Mouse (Mus musculus): ENCODE data around the gene Adap1.

Adap1 gene

GRCm38 (mm10) chr5:139288591-139288990 lies 36.8 kb downstream of the Adap1 start:
- no peak for ATAC-seq (ENCODE audit: insufficient number of reproducible peaks, low FRiP score, low TSS enrichment)

DNA sequence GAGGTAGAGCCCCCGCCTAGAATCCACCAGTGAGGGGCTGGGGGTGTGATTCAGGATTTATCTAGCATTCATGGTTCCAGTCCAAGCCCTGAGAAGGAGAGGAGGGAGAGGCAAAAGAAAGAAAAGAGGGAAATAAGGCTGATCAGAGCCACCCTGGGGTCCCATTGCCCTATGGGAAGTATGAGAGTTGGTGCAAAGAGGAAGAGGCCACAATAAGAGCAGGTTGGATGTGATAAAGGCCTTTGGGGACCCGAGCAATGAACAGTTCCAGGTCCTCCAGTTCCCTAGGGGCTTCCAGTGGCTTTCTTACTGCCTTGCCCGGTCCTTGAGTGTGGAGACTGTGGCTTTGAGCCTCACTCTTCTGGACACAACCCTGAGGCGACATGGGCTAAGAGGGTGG lies 37.6 kb downstream of the Adap1 start:
- ATAC-seq (ENCODE audit: insufficient number of reproducible peaks, low FRiP score, low TSS enrichment) = no peak

DNA sequence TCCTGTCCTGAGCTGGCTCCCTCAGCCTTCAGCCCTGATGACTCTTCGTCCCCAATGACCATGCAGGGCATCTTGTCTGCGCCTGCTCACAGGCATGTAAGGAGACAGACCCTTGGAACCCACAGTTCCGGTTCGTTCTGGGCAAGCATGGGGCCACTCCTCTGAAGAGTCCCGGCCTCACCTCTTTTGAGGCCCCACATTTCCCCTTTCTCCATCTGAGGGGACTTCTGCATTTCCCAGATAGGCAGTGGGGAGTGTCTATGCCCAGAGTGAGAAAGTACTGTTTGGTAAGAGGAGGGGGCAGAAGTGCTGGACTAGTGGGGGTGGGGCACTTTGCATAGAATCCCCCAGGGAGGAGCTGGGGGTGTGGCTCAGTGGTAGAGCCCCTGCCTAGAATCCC lies 38.3 kb downstream of the Adap1 start:
- ATAC-seq (ENCODE audit: insufficient number of reproducible peaks, low FRiP score, low TSS enrichment) = no peak

DNA sequence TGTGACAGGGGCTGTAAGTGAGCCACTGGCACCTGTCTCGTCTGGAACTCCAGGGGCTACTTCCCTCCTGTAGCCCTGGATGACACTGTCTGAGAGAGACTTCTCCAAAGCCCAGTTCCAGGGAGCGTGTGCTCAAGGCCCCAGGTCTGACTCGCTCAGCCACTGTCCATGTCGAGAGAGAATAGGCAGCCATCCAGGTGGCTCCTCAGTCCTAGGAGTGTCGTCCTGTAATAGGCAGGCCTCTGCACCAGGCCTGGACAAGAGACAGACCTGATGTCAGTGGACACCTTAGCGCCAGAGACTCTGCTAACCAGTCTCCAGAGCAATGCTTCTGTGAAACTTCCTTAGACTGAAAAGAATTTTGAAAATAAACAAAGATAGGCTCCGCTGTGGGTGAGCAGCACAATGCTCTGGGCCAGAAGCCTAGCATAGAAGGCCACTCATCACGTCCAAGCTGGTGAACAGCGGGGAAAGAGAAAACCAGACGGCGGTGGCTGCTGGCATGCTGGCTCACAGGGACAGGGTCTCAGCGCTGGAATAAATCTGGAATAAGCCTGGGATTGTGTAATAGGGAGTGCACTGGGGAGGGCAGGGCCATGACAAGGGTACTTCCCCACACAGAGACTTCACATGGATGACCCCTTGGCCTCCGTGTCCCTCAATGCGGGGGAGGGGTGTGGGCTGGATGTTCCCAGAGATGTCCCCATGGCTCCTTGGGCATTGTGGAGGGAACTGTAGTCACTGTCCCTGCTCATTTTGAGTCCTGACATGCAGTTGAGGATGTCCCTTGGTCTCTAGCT lies 39.1 kb downstream of the Adap1 start:
- no peak for ATAC-seq (ENCODE audit: insufficient number of reproducible peaks, low FRiP score, low TSS enrichment)

GRCm38 (mm10) chr5:139285383-139286067 lies 39.9 kb downstream of the Adap1 start:
- no peak for ATAC-seq (ENCODE audit: insufficient number of reproducible peaks, low FRiP score, low TSS enrichment)

DNA sequence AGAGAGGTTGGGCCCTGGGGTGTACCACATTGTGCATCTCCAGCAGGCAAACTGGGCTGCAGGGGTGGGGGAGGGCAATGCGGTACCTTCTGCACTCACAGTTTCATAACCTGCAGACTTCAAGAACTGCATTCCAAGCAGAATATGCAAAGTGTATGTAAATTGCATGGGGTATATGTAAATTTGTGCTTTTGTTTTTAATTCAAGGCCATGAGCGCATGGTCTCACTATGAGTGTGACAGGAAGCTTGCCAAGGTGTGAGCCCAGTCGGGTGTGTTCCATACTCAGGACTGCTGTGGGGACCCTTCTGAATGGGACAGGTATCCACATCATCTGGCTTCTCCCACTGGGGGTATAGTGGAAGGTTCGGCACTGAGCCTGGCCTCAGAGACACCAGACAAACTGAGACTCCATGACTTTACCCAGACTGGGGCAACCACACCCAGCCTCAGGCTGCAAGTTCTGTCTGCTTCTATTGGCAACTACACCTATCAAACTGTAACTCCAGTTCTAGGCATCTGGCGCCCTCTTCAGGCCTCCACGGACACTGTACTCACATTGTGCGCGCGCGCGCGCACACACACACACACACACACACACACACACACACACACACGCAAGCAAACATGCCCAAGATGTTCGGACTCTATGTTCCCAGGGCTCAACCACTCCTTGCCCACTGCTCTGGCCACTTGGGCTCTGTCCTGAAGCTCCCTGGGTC lies 41.8 kb downstream of the Adap1 start:
- ATAC-seq (ENCODE audit: insufficient number of reproducible peaks, low FRiP score, low TSS enrichment) = no peak

GRCm38 (mm10) chr5:139282191-139282590 lies 43.2 kb downstream of the Adap1 start:
- peak; percentile 69; the same call in 1 of the 2 replicates for ATAC-seq (ENCODE audit: insufficient number of reproducible peaks, low FRiP score, low TSS enrichment)

GRCm38 (mm10) chr5:139281373-139282112 lies 43.9 kb downstream of the Adap1 start:
- ATAC-seq (ENCODE audit: insufficient number of reproducible peaks, low FRiP score, low TSS enrichment) = no peak

GRCm38 (mm10) chr5:139277287-139277686 lies 48.1 kb downstream of the Adap1 start:
- no peak for ATAC-seq (ENCODE audit: insufficient number of reproducible peaks, low FRiP score, low TSS enrichment)

GRCm38 (mm10) chr5:139271994-139272554 lies 53.3 kb downstream of the Adap1 start:
- no peak for ATAC-seq (ENCODE audit: insufficient number of reproducible peaks, low FRiP score, low TSS enrichment)

DNA sequence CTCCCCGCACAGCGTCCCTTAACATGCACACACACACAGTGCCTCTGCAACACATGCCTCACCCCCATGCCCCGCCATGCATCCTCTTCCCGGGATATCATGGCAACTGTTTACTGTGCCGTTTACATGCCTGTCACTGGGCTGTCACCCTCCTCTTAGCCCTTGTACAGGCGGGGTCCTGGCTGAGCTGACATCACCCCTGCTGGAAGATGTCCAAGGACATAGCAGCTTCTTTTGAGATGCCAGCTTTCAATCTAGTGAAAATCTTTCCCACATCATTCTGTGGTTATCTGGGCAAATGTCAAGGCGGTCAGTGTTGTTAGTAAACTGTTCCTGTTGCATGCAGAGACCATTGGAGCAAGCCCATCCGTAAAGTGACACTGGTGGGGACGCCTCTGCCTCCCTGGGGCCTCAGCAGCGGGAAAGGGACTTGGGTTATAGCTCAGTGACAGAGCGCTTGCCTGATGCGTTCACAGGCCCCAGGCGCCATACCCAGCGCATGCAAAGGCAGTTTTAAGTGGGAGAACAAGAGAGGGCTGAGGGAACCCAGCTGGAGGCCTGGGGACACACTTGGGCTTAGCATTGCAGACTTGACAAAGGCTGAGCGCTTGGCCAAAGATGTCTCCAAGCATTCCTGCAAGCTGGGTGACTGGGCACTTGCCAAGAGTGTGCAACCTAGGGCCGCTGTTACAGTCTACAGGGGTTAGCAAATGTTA lies 54.5 kb downstream of the Adap1 start:
- ATAC-seq (ENCODE audit: insufficient number of reproducible peaks, low FRiP score, low TSS enrichment) = no peak

- no peak for ATAC-seq (ENCODE audit: insufficient number of reproducible peaks, low FRiP score, low TSS enrichment)
Observed at GRCm38 (mm10) chr5:139267661-139268060, 57.8 kb downstream of the Adap1 start.

DNA sequence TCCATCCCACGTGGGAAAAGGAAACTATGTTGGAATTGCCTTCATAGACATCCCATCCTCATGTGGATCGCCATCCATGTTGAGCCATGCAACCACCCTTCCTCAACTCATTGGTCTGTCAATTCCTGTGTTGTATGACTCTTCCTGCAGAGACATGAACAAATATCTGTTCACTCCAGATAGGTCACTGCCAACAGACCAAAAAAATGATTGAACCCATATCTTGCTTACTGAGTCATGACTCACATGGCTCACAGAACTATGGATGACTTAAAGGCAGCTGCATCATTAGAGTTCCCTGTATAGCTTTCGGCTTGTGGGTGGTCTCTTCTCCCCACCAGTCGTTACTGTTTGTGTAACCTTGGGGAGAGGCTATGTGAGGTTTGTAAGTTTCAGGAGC lies 64.0 kb downstream of the Adap1 start:
- no peak for ATAC-seq (ENCODE audit: insufficient number of reproducible peaks, low FRiP score, low TSS enrichment)

DNA sequence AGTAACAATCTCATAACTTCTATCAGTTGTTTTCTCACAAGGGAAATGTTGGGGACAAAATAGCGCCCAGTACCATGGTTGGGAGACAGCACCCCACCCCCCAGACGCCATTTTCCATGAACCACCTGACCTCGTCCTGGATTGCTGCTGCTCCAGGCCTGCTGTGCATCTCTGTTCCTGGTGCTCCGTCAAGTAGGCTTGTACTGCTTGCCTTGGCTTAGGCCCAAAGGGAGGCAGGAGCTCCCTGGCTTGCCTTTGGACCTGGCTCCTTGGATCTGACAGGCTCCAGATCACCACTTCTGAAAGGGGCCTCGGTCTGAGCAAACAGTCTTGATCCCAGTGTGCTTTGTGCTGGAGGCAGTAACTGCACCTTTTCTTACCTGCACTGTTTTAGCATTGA lies 65.6 kb downstream of the Adap1 start:
- no peak for ATAC-seq (ENCODE audit: insufficient number of reproducible peaks, low FRiP score, low TSS enrichment)

GRCm38 (mm10) chr5:139258371-139259035 lies 66.9 kb downstream of the Adap1 start:
- ATAC-seq (ENCODE audit: insufficient number of reproducible peaks, low FRiP score, low TSS enrichment) = no peak

DNA sequence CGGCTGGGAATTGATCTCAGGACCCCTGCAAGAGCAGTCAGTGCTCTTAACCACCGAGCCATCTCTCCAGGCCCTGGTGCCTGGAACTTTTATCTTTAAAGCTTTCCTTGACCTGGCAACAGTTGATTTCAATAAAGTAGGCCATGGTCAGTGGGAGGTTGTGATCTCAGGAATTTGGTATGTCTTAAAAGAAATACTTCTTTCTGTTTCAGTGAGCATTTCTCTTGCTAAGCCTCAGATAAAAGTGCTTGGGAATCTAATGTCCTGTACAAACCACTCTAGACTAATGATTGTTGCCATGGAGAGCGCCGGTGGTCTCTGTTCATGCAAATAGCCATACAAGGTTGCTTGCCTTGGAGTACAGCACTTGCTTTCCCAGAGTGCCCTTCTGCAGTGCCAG lies 67.6 kb downstream of the Adap1 start:
- no peak for ATAC-seq (ENCODE audit: insufficient number of reproducible peaks, low FRiP score, low TSS enrichment)

DNA sequence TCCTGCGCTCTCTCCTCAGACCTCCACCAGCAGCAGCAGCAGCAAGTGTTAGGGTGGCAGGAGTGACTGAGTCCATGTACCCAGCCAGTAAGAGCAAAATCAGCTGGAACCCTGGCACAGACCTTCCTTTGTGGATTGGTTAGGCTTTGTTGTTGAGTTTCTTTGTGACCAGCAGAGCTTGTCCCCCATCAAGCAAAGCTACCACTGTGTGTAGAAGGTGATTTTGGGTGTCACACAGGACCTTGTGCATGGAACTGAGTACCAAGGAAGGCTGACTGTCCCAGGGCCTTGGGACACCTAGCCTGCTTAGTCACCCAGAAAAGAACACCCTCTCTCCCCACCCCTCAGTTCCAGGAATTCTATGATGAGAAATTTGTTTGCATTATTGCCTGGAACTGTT lies 68.2 kb downstream of the Adap1 start:
- no peak for ATAC-seq (ENCODE audit: insufficient number of reproducible peaks, low FRiP score, low TSS enrichment)

DNA sequence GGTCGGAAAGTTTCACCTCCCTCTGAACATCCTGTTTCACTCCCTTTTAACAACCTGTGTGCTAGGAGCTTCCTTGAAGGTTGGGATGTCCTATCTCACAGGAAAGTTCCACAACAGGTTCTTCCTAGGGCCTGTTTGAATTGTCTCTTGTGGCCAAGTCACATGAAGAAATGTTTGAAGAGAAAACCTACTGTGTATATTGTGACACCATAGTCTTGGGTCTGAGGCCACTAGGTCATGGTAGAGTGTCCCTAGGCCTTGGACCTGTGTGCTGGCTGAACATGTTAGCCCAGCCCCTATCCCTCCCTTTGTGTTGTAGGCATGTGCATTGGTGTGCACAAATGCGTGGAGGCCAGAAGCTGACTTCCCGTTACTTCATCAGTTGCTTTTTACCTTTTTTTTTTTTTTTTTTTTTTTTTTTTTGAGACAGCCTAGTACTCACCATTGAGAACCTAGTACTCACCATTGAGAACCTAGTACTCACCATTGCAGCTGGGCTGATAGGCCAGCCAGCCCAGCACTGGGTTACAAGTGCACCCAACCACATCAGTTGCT lies 69.1 kb downstream of the Adap1 start:
- ATAC-seq (ENCODE audit: insufficient number of reproducible peaks, low FRiP score, low TSS enrichment) = no peak

DNA sequence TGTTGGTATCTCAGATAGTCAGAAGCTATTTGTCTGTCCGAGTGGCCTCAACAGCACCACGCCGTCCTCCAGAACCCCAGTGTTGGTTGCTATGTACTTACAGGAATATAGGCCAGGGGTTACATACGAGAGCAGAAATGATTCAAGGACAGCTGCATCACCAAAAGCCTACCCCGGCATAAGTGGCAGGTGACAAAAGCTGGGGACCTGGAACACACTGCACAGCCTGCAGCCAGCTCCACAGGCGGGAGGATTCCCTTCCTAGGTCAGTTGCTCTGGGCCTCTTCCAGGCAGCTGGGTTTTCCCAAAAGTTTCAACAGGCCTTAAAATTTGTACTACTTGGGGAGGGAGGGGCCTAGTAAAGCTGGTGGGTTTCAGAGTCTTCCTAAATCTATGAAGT lies 69.6 kb downstream of the Adap1 start:
- no peak for ATAC-seq (ENCODE audit: insufficient number of reproducible peaks, low FRiP score, low TSS enrichment)
